11 mouse cellular contexts compared by ENCODE assay signal in the genomic region with DNA sequence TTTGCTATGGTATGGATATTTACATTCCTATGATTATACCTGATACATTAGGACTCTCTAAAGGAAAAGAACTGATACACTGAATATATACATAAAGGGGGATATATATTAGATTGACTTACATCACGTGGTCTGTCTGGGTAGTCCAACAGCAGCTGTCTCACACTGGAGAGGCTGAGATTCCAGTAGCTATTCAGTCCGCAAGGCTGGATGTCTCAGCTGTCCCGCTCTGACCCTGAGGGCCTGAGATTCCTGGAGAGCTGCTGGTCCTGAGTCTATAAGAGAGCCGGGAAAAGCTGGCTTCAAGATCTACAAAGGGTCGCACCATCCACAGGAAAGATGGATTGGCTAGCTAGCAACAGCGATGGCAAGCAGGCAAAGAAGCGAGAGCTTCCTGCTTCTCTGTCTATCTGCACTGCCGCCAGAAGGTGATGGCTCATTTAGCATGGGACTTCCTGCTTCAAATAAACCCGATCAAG. TPM values are rescaled to one million over a fixed set of nuclear protein-coding genes. Genes with fewer than 3 reads are reported as not detected.
DNase-seq lines count a peak whose midpoint lies in the region; ATAC-seq and TF ChIP-seq lines count a peak whose summit lies in the region.
"Had no signal": no experiment of that assay in that cellular context is flagged by ENCODE, and none has a peak within 500 bp of the region (broad histone marks: within the 10 kb centered on the region; RNA-seq: fewer than 3 reads in every experiment).

A gene (minus strand): TSS at position 429 of the 479 bp plus-strand sequence.

- no peak for DNase-seq in lung, postnatal 0 days (ENCODE audit: low spot score)
- no peak for DNase-seq in gastrocnemius, postnatal 36 days
- DNase-seq in retina, embryonic 14.5 days (ENCODE audit: low spot score): no peak

- ATAC-seq in forebrain, embryonic 13.5 days: no peak; the same call in 1 of the 2 replicates
- no peak for ATAC-seq in forebrain, embryonic 16.5 days
- ATAC-seq in lung, embryonic 15.5 days (ENCODE audit: borderline replicate concordance, extremely low read depth, low FRiP score, low TSS enrichment): no peak
- ATAC-seq in lung, postnatal 0 days: no peak
- ATAC-seq in liver, embryonic 16.5 days (ENCODE audit: low read depth): no peak
- ATAC-seq in midbrain, embryonic 16.5 days: no peak

- no peaks in the 10 kb centered on the region for H3K4me1 ChIP-seq in forebrain, embryonic 13.5 days
- no peaks in the 10 kb centered on the region for H3K4me1 ChIP-seq in forebrain, embryonic 16.5 days (replicated peaks; ENCODE audit: control insufficient read depth, insufficient read depth, low read length)
- peaks cover 6% of the 10 kb centered on the region; the same call in 1 of the 2 replicates for H3K4me1 ChIP-seq in lung, embryonic 15.5 days
- no peaks in the 10 kb centered on the region for H3K4me1 ChIP-seq in lung, postnatal 0 days (ENCODE audit: insufficient read depth, low read depth, low read length)
- H3K4me1 ChIP-seq in liver, embryonic 16.5 days (ENCODE audit: control insufficient read depth, low read depth, low read length): no peaks in the 10 kb centered on the region
- no peaks in the 10 kb centered on the region for H3K4me1 ChIP-seq in midbrain, embryonic 16.5 days (ENCODE audit: control insufficient read depth, insufficient read depth, low read length)

- WGBS in forebrain, embryonic 13.5 days: 89% methylated on average over 9 of the region's 9 CpGs
- WGBS in forebrain, embryonic 16.5 days: 89% methylated on average over 9 of the region's 9 CpGs
- 63% methylated on average over 9 of the region's 9 CpGs for WGBS in lung, embryonic 15.5 days
- WGBS in lung, postnatal 0 days: 55% methylated on average over 9 of the region's 9 CpGs
- 71% methylated on average over 9 of the region's 9 CpGs for WGBS in liver, embryonic 16.5 days (ENCODE audit: insufficient replicate concordance)
- 91% methylated on average over 9 of the region's 9 CpGs for WGBS in midbrain, embryonic 16.5 days

- no peak for TF ChIP-seq CTCF in lung, postnatal 0 days (IDR thresholded peaks at IDR 0.05)

- no peak within 1 kb of the TSS for H3K4me2 ChIP-seq in forebrain, embryonic 13.5 days
- no peak within 1 kb of the TSS for H3K4me2 ChIP-seq in forebrain, embryonic 16.5 days (ENCODE audit: low read length)
- no peak within 1 kb of the TSS for H3K4me2 ChIP-seq in lung, embryonic 15.5 days
- H3K4me2 ChIP-seq in lung, postnatal 0 days (replicated peaks; ENCODE audit: low read depth, low read length): no peak within 1 kb of the TSS
- no peak within 1 kb of the TSS for H3K4me2 ChIP-seq in liver, embryonic 16.5 days (ENCODE audit: low read depth, low read length)
- H3K4me2 ChIP-seq in midbrain, embryonic 16.5 days (ENCODE audit: low read length): no peak within 1 kb of the TSS
- H3K4me2 ChIP-seq: stomach, embryonic 15.5 days had no signal

- no peaks in the 10 kb centered on the region for H3K27me3 ChIP-seq in forebrain, embryonic 13.5 days
- no peaks in the 10 kb centered on the region for H3K27me3 ChIP-seq in forebrain, embryonic 16.5 days (replicated peaks; ENCODE audit: control insufficient read depth, insufficient read depth, low read length)
- no peaks in the 10 kb centered on the region for H3K27me3 ChIP-seq in lung, embryonic 15.5 days
- no peaks in the 10 kb centered on the region for H3K27me3 ChIP-seq in lung, postnatal 0 days (replicated peaks; ENCODE audit: insufficient read depth, low read length)
- no peaks in the 10 kb centered on the region; the same call in 1 of the 2 replicates for H3K27me3 ChIP-seq in liver, embryonic 16.5 days (ENCODE audit: control insufficient read depth, insufficient read depth, low read depth, low read length)
- H3K27me3 ChIP-seq in midbrain, embryonic 16.5 days (ENCODE audit: control insufficient read depth, insufficient read depth, low read depth, low read length): no peaks in the 10 kb centered on the region
- H3K27me3 ChIP-seq: stomach, embryonic 15.5 days had no signal

- intact Hi-C loops in gastrocnemius, postnatal 36 days (cut with DNase I): loop anchor here (2.0 kb wide), 1 partner anchor 147 kb away; no protein-coding TSS in a partner anchor

- no peaks in the 10 kb centered on the region for H3K36me3 ChIP-seq in forebrain, embryonic 13.5 days (ENCODE audit: poor library complexity, severe bottlenecking)
- no peaks in the 10 kb centered on the region for H3K36me3 ChIP-seq in forebrain, embryonic 16.5 days (ENCODE audit: control insufficient read depth, insufficient read depth)
- no peaks in the 10 kb centered on the region for H3K36me3 ChIP-seq in lung, embryonic 15.5 days
- H3K36me3 ChIP-seq in lung, postnatal 0 days (ENCODE audit: insufficient read depth, low read length): no peaks in the 10 kb centered on the region
- H3K36me3 ChIP-seq in liver, embryonic 16.5 days (ENCODE audit: control insufficient read depth, insufficient read depth): no peaks in the 10 kb centered on the region
- H3K36me3 ChIP-seq in midbrain, embryonic 16.5 days (ENCODE audit: control insufficient read depth, insufficient read depth, low read length): no peaks in the 10 kb centered on the region
- H3K36me3 ChIP-seq: heart, embryonic 10.5 days; stomach, embryonic 15.5 days had no signal

- no peak for TF ChIP-seq EP300 in lung, postnatal 0 days (IDR thresholded peaks at IDR 0.05)

- no peak within 1 kb of the TSS for H3K27ac ChIP-seq in forebrain, embryonic 13.5 days
- H3K27ac ChIP-seq in forebrain, embryonic 16.5 days (ENCODE audit: low read length): no peak within 1 kb of the TSS
- H3K27ac ChIP-seq in lung, embryonic 15.5 days: no peak within 1 kb of the TSS
- no peak within 1 kb of the TSS for H3K27ac ChIP-seq in lung, postnatal 0 days (ENCODE audit: low read length)
- H3K27ac ChIP-seq in liver, embryonic 16.5 days (ENCODE audit: low read length): no peak within 1 kb of the TSS
- no peak within 1 kb of the TSS for H3K27ac ChIP-seq in midbrain, embryonic 16.5 days (ENCODE audit: low read length)
- H3K27ac ChIP-seq: heart, embryonic 10.5 days; macrophage had no signal

- H3K9ac ChIP-seq in forebrain, embryonic 13.5 days: no peak within 1 kb of the TSS
- no peak within 1 kb of the TSS for H3K9ac ChIP-seq in forebrain, embryonic 16.5 days (replicated peaks; ENCODE audit: low read depth, low read length)
- no peak within 1 kb of the TSS for H3K9ac ChIP-seq in lung, embryonic 15.5 days
- no peak within 1 kb of the TSS for H3K9ac ChIP-seq in lung, postnatal 0 days (replicated peaks; ENCODE audit: low read depth)
- H3K9ac ChIP-seq in liver, embryonic 16.5 days (ENCODE audit: low read depth, low read length): no peak within 1 kb of the TSS
- no peak within 1 kb of the TSS for H3K9ac ChIP-seq in midbrain, embryonic 16.5 days (ENCODE audit: low read depth, low read length)
- H3K9ac ChIP-seq: stomach, embryonic 15.5 days had no signal

- H3K9me3 ChIP-seq in forebrain, embryonic 13.5 days (replicated peaks): no peaks in the 10 kb centered on the region
- H3K9me3 ChIP-seq in forebrain, embryonic 16.5 days (ENCODE audit: control insufficient read depth, low read length): no peaks in the 10 kb centered on the region
- no peaks in the 10 kb centered on the region for H3K9me3 ChIP-seq in lung, embryonic 15.5 days
- no peaks in the 10 kb centered on the region for H3K9me3 ChIP-seq in lung, postnatal 0 days (ENCODE audit: low read length)
- no peaks in the 10 kb centered on the region for H3K9me3 ChIP-seq in liver, embryonic 16.5 days (replicated peaks; ENCODE audit: control insufficient read depth, low read length)
- no peaks in the 10 kb centered on the region for H3K9me3 ChIP-seq in midbrain, embryonic 16.5 days (replicated peaks; ENCODE audit: control insufficient read depth, low read length, poor library complexity, severe bottlenecking)
- H3K9me3 ChIP-seq: heart, embryonic 10.5 days; stomach, embryonic 15.5 days had no signal

- H3K4me3 ChIP-seq in forebrain, embryonic 13.5 days: no peak within 1 kb of the TSS
- H3K4me3 ChIP-seq in forebrain, embryonic 16.5 days (replicated peaks; ENCODE audit: low read length): no peak within 1 kb of the TSS
- no peak within 1 kb of the TSS for H3K4me3 ChIP-seq in lung, embryonic 15.5 days
- H3K4me3 ChIP-seq in lung, postnatal 0 days (ENCODE audit: low read depth, low read length): no peak within 1 kb of the TSS
- H3K4me3 ChIP-seq in liver, embryonic 16.5 days (ENCODE audit: low read depth, low read length): no peak within 1 kb of the TSS
- no peak within 1 kb of the TSS for H3K4me3 ChIP-seq in midbrain, embryonic 16.5 days (ENCODE audit: low read depth, low read length)
- H3K4me3 ChIP-seq: heart, embryonic 10.5 days; stomach, embryonic 15.5 days had no signal

RNA-seq across cellular contexts. Expression of the gene that starts here (rescaled TPM):
- 10.5 and 13.2 TPM in 2 replicates for polyA plus RNA-seq in forebrain, embryonic 13.5 days (2015; fragmentation: Nextera tagmentation; extraction: Ambion mirVana)
- 4.7 and 6.4 TPM in 2 replicates for polyA plus RNA-seq in forebrain, embryonic 16.5 days (2015; fragmentation: Nextera tagmentation; extraction: Ambion mirVana)
- 9.4 and 11.1 TPM in 2 replicates for polyA plus RNA-seq in lung, embryonic 15.5 days (2015; fragmentation: Nextera tagmentation; extraction: Ambion mirVana)
- 6.2 and 6.8 TPM in 2 replicates for polyA plus RNA-seq in lung, postnatal 0 days (2015; fragmentation: Nextera tagmentation; extraction: Ambion mirVana)
- total RNA-seq in gastrocnemius, postnatal 36 days (2021): 10 to 100 TPM; 42.5 to 46.6 TPM
- 10.6 and 10.8 TPM in 2 replicates for polyA plus RNA-seq in liver, embryonic 16.5 days (2015; fragmentation: Nextera tagmentation; extraction: Ambion mirVana)
- polyA plus RNA-seq in midbrain, embryonic 16.5 days (2015; fragmentation: Nextera tagmentation; extraction: Ambion mirVana): 5.2 and 5.6 TPM in 2 replicates
